Mouse (Mus musculus): ENCODE measurements around the gene Fbxw10.

DNA sequence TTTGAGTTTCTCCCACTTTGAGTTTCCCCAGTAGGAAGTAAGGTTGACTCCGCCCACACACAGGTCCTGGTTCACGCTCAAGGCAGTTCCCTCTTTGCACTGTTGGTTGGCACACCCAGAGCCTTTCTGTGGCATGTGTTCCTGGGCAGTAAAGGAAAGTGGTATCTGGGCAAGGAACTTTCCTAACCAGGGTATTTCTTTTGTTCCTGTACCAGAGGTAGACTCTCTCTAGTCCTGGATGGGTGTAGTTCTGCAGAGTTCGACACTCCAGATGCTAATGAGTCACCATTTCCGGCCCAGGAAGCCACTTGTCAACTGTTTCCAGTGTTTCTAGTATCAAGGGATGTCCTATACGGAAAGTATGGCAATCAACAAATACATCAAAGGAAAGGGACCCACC is 25.0 kb upstream of the Fbxw10 start:
- TF ChIP-seq CTCF (IDR thresholded peaks at IDR 0.05; ENCODE audit: low read depth) (no peak), EP300 (IDR thresholded peaks at IDR 0.05; ENCODE audit: low read depth) (no peak)

Measured in heart, postnatal 0 days (tissue).